Mouse (Mus musculus) adrenal gland, adult (tissue): ENCODE measurements around the gene Vmn2r78.
"Not testable (repeated sequence)": the region's sequence is repeated elsewhere in the genome, so short reads cannot be mapped to it uniquely, and the experiment has no call there.

Experiments
- DNase-seq, 2 experiments: peaks; one replicate each; pipeline ENCODE4 v3.0.0; 2022 to 2023; ENCODE audit warnings: low spot score in 1 of 2; ENCODE audit not compliant: inconsistent age in 2 of 2

The Vmn2r78 gene

DNA sequence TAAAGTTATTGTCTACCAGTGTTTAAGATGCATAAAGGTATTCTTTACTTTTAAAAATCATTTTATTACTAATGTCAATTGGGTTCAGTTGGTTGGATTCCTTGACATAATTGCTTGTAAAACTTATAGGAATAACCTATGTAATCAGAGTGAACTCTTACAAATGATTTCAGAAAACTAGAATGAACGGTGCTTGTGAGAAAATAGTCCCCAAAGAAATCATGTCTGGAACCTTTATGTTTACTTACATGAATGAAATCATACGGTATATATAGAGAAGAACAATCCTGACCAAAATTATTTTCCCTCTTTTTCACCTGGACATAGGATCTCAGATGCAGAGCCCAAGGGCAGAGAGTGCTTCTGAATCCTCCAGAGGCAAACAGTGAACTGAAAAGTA is at the start of gene Vmn2r78:
Gene Vmn2r78 (plus strand): TSS at position 301 of the 400 bp plus-strand sequence.
- not testable (repeated sequence) for DNase-seq

DNA sequence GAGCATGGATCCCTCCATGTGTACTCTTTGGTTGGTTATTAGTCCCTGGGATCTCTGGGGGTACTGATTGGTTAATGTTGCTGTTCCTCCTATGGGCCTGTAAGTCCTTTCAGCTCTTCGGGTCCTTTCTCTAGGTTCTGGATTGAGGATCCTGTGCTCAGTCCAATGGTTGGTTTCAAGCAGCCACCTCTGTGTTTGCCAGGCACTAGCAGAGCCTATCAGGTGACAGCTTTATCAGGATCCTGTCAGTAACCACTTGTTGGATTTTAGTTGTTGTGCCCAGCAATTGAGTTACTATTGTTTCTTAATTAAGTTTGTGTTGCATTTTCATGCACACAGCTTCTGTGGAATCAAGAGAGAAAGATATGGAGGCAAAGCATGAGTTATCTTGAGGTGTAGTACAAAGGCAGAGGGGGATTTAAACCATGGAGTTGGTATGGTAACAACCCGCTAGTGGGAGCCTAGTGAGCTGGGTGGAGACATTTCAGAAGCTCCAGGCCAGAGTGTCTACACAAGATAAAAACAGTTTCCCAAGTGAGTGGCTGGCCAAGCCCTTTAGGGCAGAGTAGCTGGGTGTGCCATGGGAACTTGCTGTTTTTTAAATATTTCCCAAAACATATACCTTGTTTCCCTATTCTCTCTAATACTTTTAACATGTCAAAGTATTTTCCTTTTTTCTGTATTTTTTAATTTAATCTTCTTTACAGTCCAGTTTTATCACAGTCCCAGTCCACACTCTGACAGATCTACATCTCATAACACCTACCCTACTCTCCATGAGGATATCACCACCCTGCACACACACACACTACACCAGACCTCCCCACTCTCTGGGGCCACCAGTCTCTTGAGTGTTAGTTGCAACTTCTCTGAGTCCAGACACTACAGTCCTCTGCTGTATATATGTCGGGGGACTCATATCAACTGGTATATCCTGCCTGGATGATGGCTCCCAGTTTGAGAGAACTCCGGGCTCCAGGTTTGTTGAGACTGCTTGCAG is 25.1 kb upstream of the Vmn2r78 start:
- no peak for DNase-seq

- DNase-seq = no peak
Observed at GRCm38 (mm10) chr7:86937288-86937687, 22.4 kb downstream of the Vmn2r78 start.

DNA sequence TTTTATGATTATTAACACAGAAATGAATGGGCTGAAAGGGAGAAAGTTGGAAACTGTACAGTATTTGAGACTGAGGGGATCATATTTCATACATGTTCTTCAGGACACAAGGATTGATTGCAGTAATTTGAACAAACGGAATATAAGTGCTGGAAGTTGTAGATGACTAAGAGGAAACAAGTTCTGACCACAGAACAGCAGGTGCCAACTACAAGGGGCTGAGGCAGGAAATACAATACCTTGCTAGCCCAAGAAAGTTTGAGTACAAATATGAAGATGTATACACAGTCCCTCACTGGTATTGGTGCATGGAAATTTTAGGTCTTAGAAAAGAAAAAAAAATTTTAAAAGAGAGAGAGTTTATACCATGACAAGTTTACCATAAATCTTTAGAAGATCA is 79.8 kb downstream of the Vmn2r78 start:
- DNase-seq = no peak

DNA sequence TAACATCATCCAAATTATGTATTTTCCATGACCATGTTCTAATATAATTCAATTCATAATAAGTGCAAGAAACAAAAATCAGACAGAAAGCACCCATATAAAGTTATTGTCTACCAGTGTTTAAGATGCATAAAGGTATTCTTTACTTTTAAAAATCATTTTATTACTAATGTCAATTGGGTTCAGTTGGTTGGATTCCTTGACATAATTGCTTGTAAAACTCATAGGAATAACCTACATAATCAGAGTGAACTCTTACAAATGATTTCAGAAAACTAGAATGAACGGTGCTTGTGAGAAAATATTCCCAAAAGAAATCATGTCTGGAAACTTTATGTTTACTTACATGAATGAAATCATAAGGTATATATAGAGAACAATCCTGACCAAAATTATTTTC is 80.9 kb downstream of the Vmn2r78 start, which contains the start of gene Vmn2r79:
Gene Vmn2r79 (plus strand): TSS at position 301 of the 400 bp plus-strand sequence.
- DNase-seq = not testable (repeated sequence)
